Mouse (Mus musculus) kidney, adult 10 weeks (tissue): Measurements from ENCODE around the gene Cplx2. TPM values are rescaled to one million over a fixed set of nuclear protein-coding genes. Genes with fewer than 3 reads are reported as not detected.

Experiments
- polyA plus RNA-seq: library from polyadenylated mRNA; stranded (reverse); fragments of 350-450 nt; fragmentation: Illumina TruSeq; extraction: RNeasy Lipid Tissue Mini Kit (QIAGEN cat#74804); gene quantifications from one replicate; pipeline ENCODE4 v1.2.3, GENCODE M21; 2014; ENCODE audit warnings: low read depth, low replicate concordance

Gene Cplx2
- 6.3 TPM for polyA plus RNA-seq

DNA sequence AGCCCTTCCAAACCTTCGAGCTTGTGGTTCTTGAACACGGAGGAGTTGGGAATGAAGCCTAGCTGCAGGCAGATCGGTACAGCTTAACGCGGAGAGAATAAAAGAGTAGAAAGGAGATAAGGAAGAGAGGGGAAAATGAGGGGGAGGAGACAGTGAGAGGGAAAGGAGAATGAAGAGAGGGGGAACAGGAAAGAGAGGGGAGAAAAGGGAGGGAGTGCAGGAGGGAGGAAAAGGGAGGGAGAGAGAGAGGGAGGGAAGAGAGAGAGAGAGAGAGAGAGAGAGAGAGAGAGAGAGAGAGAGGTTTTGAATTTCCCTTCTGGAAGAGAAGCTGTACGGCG lies at the start of gene Cplx2:
Gene Cplx2 (plus strand): TSS at position 301 of the 338 bp plus-strand sequence.

Other genes with a start within 250 kb of the Cplx2 start
- gene Hrh2, start 179.2 kb upstream of the Cplx2 start, polyA plus RNA-seq = not detected
- gene Thoc3, start 97.5 kb downstream of the Cplx2 start, polyA plus RNA-seq = 5.4 TPM
- gene Simc1, start 132.4 kb downstream of the Cplx2 start, polyA plus RNA-seq = 5.6 TPM
- 627 TPM for gene 4833439L19Rik, start 194.1 kb downstream of the Cplx2 start, polyA plus RNA-seq
- 1.4 TPM for gene Arl10, start 203.7 kb downstream of the Cplx2 start, polyA plus RNA-seq
- gene Nop16, start 218.7 kb downstream of the Cplx2 start, polyA plus RNA-seq = 12.3 TPM
- 24.3 TPM for gene Higd2a, start 218.9 kb downstream of the Cplx2 start, polyA plus RNA-seq
- gene Cltb, start 240.0 kb downstream of the Cplx2 start, polyA plus RNA-seq = 16.1 TPM